Mouse (Mus musculus): ENCODE measurements at regions not wholly inside any gene's neighbourhood (a gene's known extent, or its start where the extent isn't known, plus 50 kb on each side); places are given as distances from the start of the nearest gene placed in this dataset.

DNA sequence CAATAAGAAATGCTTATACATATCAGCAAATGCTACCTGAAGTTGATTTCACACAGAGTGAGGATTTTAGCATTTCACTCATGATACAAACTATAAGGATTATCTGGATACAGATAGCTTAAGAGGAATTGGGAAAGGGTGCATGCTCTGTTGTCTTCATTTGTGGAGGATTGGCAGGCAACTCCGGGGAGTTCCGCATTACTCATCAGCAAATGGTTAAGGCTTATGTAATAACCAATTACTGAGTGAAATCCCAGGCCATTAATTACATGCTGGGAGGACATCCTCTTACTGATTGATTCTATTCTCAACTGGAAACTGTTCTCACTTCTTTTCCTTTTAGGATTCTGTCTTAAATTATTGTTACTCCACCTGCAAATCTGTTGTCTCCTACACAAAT is 1058.9 kb upstream of the Map3k7 start:
- Histone ChIP-seq H3K79me2 (ENCODE audit: control insufficient read depth, insufficient read depth) (no peaks in the 10 kb centered on the region), H3ac (ENCODE audit: control insufficient read depth, insufficient read length, low read depth) (no peak overlapping the region), H3K79me3 (ENCODE audit: low read depth) (no peaks in the 10 kb centered on the region), H3K36me3 (ENCODE audit: control insufficient read depth, insufficient read depth) (no peaks in the 10 kb centered on the region), H3K4me3 (ENCODE audit: insufficient read depth, poor library complexity, severe bottlenecking) (no peak overlapping the region), H3K27me3 (ENCODE audit: control insufficient read depth, insufficient read depth, insufficient read length) (no peaks in the 10 kb centered on the region)
- TF ChIP-seq MYOD1 (IDR thresholded peaks at IDR 0.05; ENCODE audit: control insufficient read depth, insufficient read length, low read depth) = no peak
- TF ChIP-seq MAX (IDR thresholded peaks at IDR 0.05) = no peak
- no peak for TF ChIP-seq USF1 (IDR thresholded peaks at IDR 0.05; ENCODE audit: low read depth)
- TF ChIP-seq CTCF (IDR thresholded peaks at IDR 0.05; ENCODE audit: control insufficient read depth, insufficient read depth, insufficient read length) = no peak
- no peak for TF ChIP-seq FOSL1 (IDR thresholded peaks at IDR 0.05; ENCODE audit: insufficient read depth, low read length, poor library complexity, severe bottlenecking)
- no peak for TF ChIP-seq MYOG (IDR thresholded peaks at IDR 0.05; ENCODE audit: control insufficient read depth, extremely low read depth, insufficient read length)
- TF ChIP-seq CEBPB (IDR thresholded peaks at IDR 0.05; ENCODE audit: low read depth) = no peak

DNA sequence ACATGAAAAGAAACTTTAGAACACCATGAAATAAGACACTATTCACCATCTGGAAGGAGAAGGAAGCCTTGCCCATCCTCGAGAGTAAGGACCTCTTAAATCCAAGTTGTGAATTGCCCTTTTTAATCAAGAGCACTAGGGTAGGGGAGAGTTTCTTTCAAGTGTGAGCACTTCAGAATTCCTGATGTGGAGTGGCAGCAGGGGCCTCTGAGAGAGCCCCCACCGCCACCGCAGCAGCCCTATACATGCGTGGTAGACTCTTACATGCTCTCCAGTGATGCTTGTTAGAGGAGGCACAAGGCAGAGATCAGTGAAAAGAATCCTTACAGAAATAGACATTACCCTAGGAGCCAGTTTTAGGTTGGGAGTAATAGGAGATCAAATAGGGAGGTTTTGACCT is 1041.0 kb upstream of the Map3k7 start:
- H3K4me3 ChIP-seq (ENCODE audit: insufficient read depth, poor library complexity, severe bottlenecking) = no peak overlapping the region
- no peaks in the 10 kb centered on the region for H3K79me3 ChIP-seq (ENCODE audit: low read depth)
- no peak overlapping the region for H3ac ChIP-seq (ENCODE audit: control insufficient read depth, insufficient read length, low read depth)
- H3K36me3 ChIP-seq (ENCODE audit: control insufficient read depth, insufficient read depth) = no peaks in the 10 kb centered on the region
- TF ChIP-seq CEBPB (IDR thresholded peaks at IDR 0.05; ENCODE audit: low read depth) (no peak), CTCF (IDR thresholded peaks at IDR 0.05; ENCODE audit: control insufficient read depth, insufficient read depth, insufficient read length) (no peak), MYOG (IDR thresholded peaks at IDR 0.05; ENCODE audit: control insufficient read depth, extremely low read depth, insufficient read length) (no peak), FOSL1 (IDR thresholded peaks at IDR 0.05; ENCODE audit: insufficient read depth, low read length, poor library complexity, severe bottlenecking) (no peak), MYOD1 (IDR thresholded peaks at IDR 0.05; ENCODE audit: control insufficient read depth, insufficient read length, low read depth) (no peak), USF1 (IDR thresholded peaks at IDR 0.05; ENCODE audit: low read depth) (no peak), MAX (IDR thresholded peaks at IDR 0.05) (no peak)
- no peaks in the 10 kb centered on the region for H3K79me2 ChIP-seq (ENCODE audit: control insufficient read depth, insufficient read depth)
- no peaks in the 10 kb centered on the region for H3K27me3 ChIP-seq (ENCODE audit: control insufficient read depth, insufficient read depth, insufficient read length)

GRCm38 (mm10) chr4:30932358-30932757 is 1031.5 kb upstream of the Map3k7 start:
- Histone ChIP-seq H3K79me3 (ENCODE audit: low read depth) (no peaks in the 10 kb centered on the region), H3K27me3 (ENCODE audit: control insufficient read depth, insufficient read depth, insufficient read length) (no peaks in the 10 kb centered on the region), H3K36me3 (ENCODE audit: control insufficient read depth, insufficient read depth) (no peaks in the 10 kb centered on the region), H3K79me2 (ENCODE audit: control insufficient read depth, insufficient read depth) (no peaks in the 10 kb centered on the region), H3ac (ENCODE audit: control insufficient read depth, insufficient read length, low read depth) (no peak overlapping the region), H3K4me3 (ENCODE audit: insufficient read depth, poor library complexity, severe bottlenecking) (no peak overlapping the region)
- TF ChIP-seq FOSL1 (IDR thresholded peaks at IDR 0.05; ENCODE audit: insufficient read depth, low read length, poor library complexity, severe bottlenecking) (no peak), CTCF (IDR thresholded peaks at IDR 0.05; ENCODE audit: control insufficient read depth, insufficient read depth, insufficient read length) (no peak), MYOD1 (IDR thresholded peaks at IDR 0.05; ENCODE audit: control insufficient read depth, insufficient read length, low read depth) (no peak), USF1 (IDR thresholded peaks at IDR 0.05; ENCODE audit: low read depth) (no peak)

DNA sequence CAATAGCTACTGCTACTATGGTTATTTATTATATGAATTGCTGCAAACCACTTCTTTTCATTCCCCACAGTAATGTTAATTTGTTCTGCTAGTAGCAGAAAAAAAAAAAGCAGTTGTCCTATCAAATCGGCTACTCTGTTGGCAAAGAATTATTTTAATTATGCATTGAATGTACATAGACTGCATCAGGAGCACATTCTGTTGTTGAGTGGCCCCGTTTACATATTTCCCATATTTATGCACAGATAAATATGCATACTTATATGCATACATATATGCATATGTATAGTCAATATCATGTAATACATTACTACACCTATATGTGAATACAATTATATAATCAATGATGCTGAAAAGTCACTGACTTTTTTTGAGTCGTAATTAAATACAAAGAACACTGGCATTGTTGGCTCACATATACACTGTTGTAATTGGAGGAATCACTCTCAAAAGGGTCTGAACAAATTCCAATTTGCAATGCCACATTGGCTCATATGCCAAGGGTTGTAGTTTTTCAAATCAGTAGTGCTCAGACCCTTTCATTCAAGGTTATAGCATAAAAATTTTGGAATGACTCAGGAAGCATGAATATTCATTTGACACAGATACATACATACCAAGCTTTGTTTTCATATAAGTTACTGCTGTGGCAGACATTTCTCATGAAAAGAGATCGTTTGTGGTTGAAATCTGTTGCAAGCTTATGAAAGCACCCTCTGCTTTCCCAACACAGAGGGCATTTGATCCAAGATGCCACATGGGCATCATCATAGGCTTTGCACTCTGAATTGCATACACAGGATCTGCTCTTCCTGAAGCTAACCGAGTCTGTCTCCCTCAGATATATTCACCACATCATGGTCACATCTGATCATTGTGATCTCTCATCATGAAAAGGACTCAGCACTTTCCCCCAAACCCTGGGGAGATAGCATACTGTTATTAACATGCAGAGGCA is 1030.6 kb upstream of the Map3k7 start:
- Histone ChIP-seq H3K27me3 (ENCODE audit: control insufficient read depth, insufficient read depth, insufficient read length) (no peaks in the 10 kb centered on the region), H3K4me3 (ENCODE audit: insufficient read depth, poor library complexity, severe bottlenecking) (no peak overlapping the region), H3K36me3 (ENCODE audit: control insufficient read depth, insufficient read depth) (no peaks in the 10 kb centered on the region), H3K79me3 (ENCODE audit: low read depth) (no peaks in the 10 kb centered on the region), H3ac (ENCODE audit: control insufficient read depth, insufficient read length, low read depth) (no peak overlapping the region), H3K79me2 (ENCODE audit: control insufficient read depth, insufficient read depth) (no peaks in the 10 kb centered on the region)
- TF ChIP-seq MAX (IDR thresholded peaks at IDR 0.05) (no peak), MYOG (IDR thresholded peaks at IDR 0.05; ENCODE audit: control insufficient read depth, extremely low read depth, insufficient read length) (no peak), CEBPB (IDR thresholded peaks at IDR 0.05; ENCODE audit: low read depth) (no peak), MYOD1 (IDR thresholded peaks at IDR 0.05; ENCODE audit: control insufficient read depth, insufficient read length, low read depth) (no peak), CTCF (IDR thresholded peaks at IDR 0.05; ENCODE audit: control insufficient read depth, insufficient read depth, insufficient read length) (no peak), USF1 (IDR thresholded peaks at IDR 0.05; ENCODE audit: low read depth) (no peak), FOSL1 (IDR thresholded peaks at IDR 0.05; ENCODE audit: insufficient read depth, low read length, poor library complexity, severe bottlenecking) (no peak)

DNA sequence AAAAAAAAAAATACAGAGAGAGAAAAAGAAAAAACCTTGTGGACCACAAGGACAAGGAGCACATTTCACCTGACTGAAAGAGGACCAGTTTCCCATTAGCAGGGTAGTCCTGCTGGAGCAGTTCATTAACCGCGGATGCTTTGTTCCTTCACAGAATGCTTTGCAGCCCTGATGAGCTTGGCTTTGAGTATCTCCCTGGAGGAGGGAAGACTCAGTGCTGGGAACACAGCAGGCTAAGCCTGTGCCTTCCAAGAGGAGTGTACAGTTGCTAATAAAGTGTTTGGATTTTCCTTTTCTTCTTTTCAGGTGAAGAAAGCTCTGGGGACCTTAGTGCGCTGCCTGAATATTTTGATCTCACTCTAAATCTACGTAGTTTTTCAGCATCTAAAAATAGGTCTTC is 980.3 kb upstream of the Map3k7 start:
- no peak overlapping the region for H3K4me3 ChIP-seq (ENCODE audit: insufficient read depth, poor library complexity, severe bottlenecking)
- H3ac ChIP-seq (ENCODE audit: control insufficient read depth, insufficient read length, low read depth) = no peak overlapping the region
- TF ChIP-seq MYOG (IDR thresholded peaks at IDR 0.05; ENCODE audit: control insufficient read depth, extremely low read depth, insufficient read length) (no peak), FOSL1 (IDR thresholded peaks at IDR 0.05; ENCODE audit: insufficient read depth, low read length, poor library complexity, severe bottlenecking) (no peak), USF1 (IDR thresholded peaks at IDR 0.05; ENCODE audit: low read depth) (no peak), MAX (IDR thresholded peaks at IDR 0.05) (no peak), CTCF (IDR thresholded peaks at IDR 0.05; ENCODE audit: control insufficient read depth, insufficient read depth, insufficient read length) (no peak), MYOD1 (IDR thresholded peaks at IDR 0.05; ENCODE audit: control insufficient read depth, insufficient read length, low read depth) (no peak), CEBPB (IDR thresholded peaks at IDR 0.05; ENCODE audit: low read depth) (no peak)
- H3K79me3 ChIP-seq (ENCODE audit: low read depth) = no peaks in the 10 kb centered on the region
- H3K79me2 ChIP-seq (ENCODE audit: control insufficient read depth, insufficient read depth) = no peaks in the 10 kb centered on the region
- H3K27me3 ChIP-seq (ENCODE audit: control insufficient read depth, insufficient read depth, insufficient read length) = no peaks in the 10 kb centered on the region
- no peaks in the 10 kb centered on the region for H3K36me3 ChIP-seq (ENCODE audit: control insufficient read depth, insufficient read depth)

Measured in C2C12 (cell line).